24 mouse cellular contexts compared by ENCODE assay signal in genomic region chr14:120165496-120166045, GRCm38 (mm10).
"Had no signal": no experiment of that assay in that cellular context is flagged by ENCODE, and none has a peak within 500 bp of the region (broad histone marks: within the 10 kb centered on the region; RNA-seq: fewer than 3 reads in every experiment).

No protein-coding gene starts in this region.

- H3K4me1 ChIP-seq: limb, embryonic 12.5 days; limb, embryonic 15.5 days; neural tube, embryonic 12.5 days; neural tube, embryonic 15.5 days had no signal

- H3K4me3 ChIP-seq: layer of hippocampus, adult 2 months; left cerebral cortex, adult 2 months; limb, embryonic 12.5 days; limb, embryonic 15.5 days; neural tube, embryonic 12.5 days; neural tube, embryonic 15.5 days had no signal

- H3K27me3 ChIP-seq: limb, embryonic 12.5 days; limb, embryonic 15.5 days; neural tube, embryonic 12.5 days; neural tube, embryonic 15.5 days had no signal

- DNase-seq: kidney, adult 18-20 months; kidney, postnatal 25 days; layer of hippocampus, adult 9-11 months; layer of hippocampus, postnatal 36 days; left cerebral cortex, postnatal 4 days; liver, postnatal 0 days; lung, embryonic 14.5 days; midbrain, embryonic 14.5 days; right cerebral cortex, adult 18-20 months; right cerebral cortex, postnatal 14 days; right cerebral cortex, postnatal 4 days; thymus, postnatal 25 days had no signal

- H3K27ac ChIP-seq: kidney, postnatal 0 days; layer of hippocampus, adult 2 months; left cerebral cortex, adult 2 months; limb, embryonic 12.5 days; limb, embryonic 15.5 days; liver, embryonic 14.5 days; macrophage; neural tube, embryonic 12.5 days; neural tube, embryonic 15.5 days had no signal

- H3K9ac ChIP-seq: limb, embryonic 12.5 days; limb, embryonic 15.5 days; liver, embryonic 14.5 days; liver, postnatal 0 days; lung, embryonic 14.5 days; neural tube, embryonic 12.5 days; neural tube, embryonic 15.5 days had no signal

- ATAC-seq: liver, postnatal 0 days; lung, postnatal 0 days had no signal

- H3K36me3 ChIP-seq: limb, embryonic 12.5 days; limb, embryonic 15.5 days; neural tube, embryonic 12.5 days; neural tube, embryonic 15.5 days had no signal

- H3K4me2 ChIP-seq: limb, embryonic 12.5 days; limb, embryonic 15.5 days; liver, embryonic 11.5 days; lung, embryonic 14.5 days; midbrain, embryonic 11.5 days; neural tube, embryonic 12.5 days; neural tube, embryonic 15.5 days had no signal

- H3K9me3 ChIP-seq: limb, embryonic 12.5 days; limb, embryonic 15.5 days; neural tube, embryonic 12.5 days; neural tube, embryonic 15.5 days had no signal
